Mouse (Mus musculus): ENCODE measurements around the gene T. TPM values are rescaled to one million over a fixed set of nuclear protein-coding genes. Genes with fewer than 3 reads are reported as not detected.

T gene
- polyA plus RNA-seq, 1 experiment from 2014 or later, result 0.25 TPM

- ATAC-seq, result no peak
- Histone ChIP-seq H3K36me3 (ENCODE audit: control insufficient read depth, insufficient read depth, low read length) (no peaks in the 10 kb centered on the region), H3K9me3 (ENCODE audit: control insufficient read depth, low read length) (no peaks in the 10 kb centered on the region), H3K27ac (ENCODE audit: low read depth, low read length) (no peak overlapping the region), H3K9ac (ENCODE audit: low read depth, low read length) (no peak overlapping the region), H3K4me1 (ENCODE audit: control insufficient read depth, insufficient read depth, low read depth, low read length) (no peaks in the 10 kb centered on the region), H3K27me3 (replicated peaks; ENCODE audit: control insufficient read depth, insufficient read depth, low read length) (no peaks in the 10 kb centered on the region), H3K4me3 (ENCODE audit: low read length) (no peak overlapping the region), H3K4me2 (ENCODE audit: low read length) (no peak overlapping the region)
- WGBS, result 70% methylated on average over 6 of the region's 6 CpGs
Observed at GRCm38 (mm10) chr17:8455196-8455595, 21.0 kb downstream of the T start.

GRCm38 (mm10) chr17:8455601-8456000 lies 21.4 kb downstream of the T start:
- ATAC-seq, result no peak
- H3K27me3 ChIP-seq (replicated peaks; ENCODE audit: control insufficient read depth, insufficient read depth, low read length), result no peaks in the 10 kb centered on the region
- no peak overlapping the region for H3K4me3 ChIP-seq (ENCODE audit: low read length)
- H3K9ac ChIP-seq (ENCODE audit: low read depth, low read length), result no peak overlapping the region
- no peaks in the 10 kb centered on the region for H3K9me3 ChIP-seq (ENCODE audit: control insufficient read depth, low read length)
- no peak overlapping the region for H3K27ac ChIP-seq (ENCODE audit: low read depth, low read length)
- no peaks in the 10 kb centered on the region for H3K4me1 ChIP-seq (ENCODE audit: control insufficient read depth, insufficient read depth, low read depth, low read length)
- WGBS, result 70% methylated on average over 7 of the region's 7 CpGs
- H3K36me3 ChIP-seq (ENCODE audit: control insufficient read depth, insufficient read depth, low read length), result no peaks in the 10 kb centered on the region
- no peak overlapping the region for H3K4me2 ChIP-seq (ENCODE audit: low read length)

- Histone ChIP-seq H3K9me3 (ENCODE audit: control insufficient read depth, low read length) (no peaks in the 10 kb centered on the region), H3K36me3 (ENCODE audit: control insufficient read depth, insufficient read depth, low read length) (no peaks in the 10 kb centered on the region), H3K27ac (ENCODE audit: low read depth, low read length) (no peak overlapping the region), H3K4me1 (ENCODE audit: control insufficient read depth, insufficient read depth, low read depth, low read length) (no peaks in the 10 kb centered on the region), H3K9ac (ENCODE audit: low read depth, low read length) (no peak overlapping the region), H3K4me3 (ENCODE audit: low read length) (no peak overlapping the region), H3K4me2 (ENCODE audit: low read length) (no peak overlapping the region), H3K27me3 (replicated peaks; ENCODE audit: control insufficient read depth, insufficient read depth, low read length) (no peaks in the 10 kb centered on the region)
- 0 out of 2 replicates have a peak, but pooled peaks have one; percentile 34 for ATAC-seq
- 30% methylated on average over 9 of the region's 9 CpGs for WGBS
Observed at GRCm38 (mm10) chr17:8456856-8457460, 22.7 kb downstream of the T start.

- 8% methylated on average over 4 of the region's 4 CpGs for WGBS
- Histone ChIP-seq H3K9me3 (ENCODE audit: control insufficient read depth, low read length) (no peaks in the 10 kb centered on the region), H3K4me2 (ENCODE audit: low read length) (no peak overlapping the region), H3K27me3 (replicated peaks; ENCODE audit: control insufficient read depth, insufficient read depth, low read length) (no peaks in the 10 kb centered on the region), H3K4me1 (ENCODE audit: control insufficient read depth, insufficient read depth, low read depth, low read length) (no peaks in the 10 kb centered on the region), H3K9ac (ENCODE audit: low read depth, low read length) (no peak overlapping the region), H3K4me3 (ENCODE audit: low read length) (no peak overlapping the region), H3K27ac (ENCODE audit: low read depth, low read length) (no peak overlapping the region), H3K36me3 (ENCODE audit: control insufficient read depth, insufficient read depth, low read length) (no peaks in the 10 kb centered on the region)
- no peak for ATAC-seq
Observed at GRCm38 (mm10) chr17:8461568-8461967, 27.3 kb downstream of the T start.

GRCm38 (mm10) chr17:8463482-8464128 lies 29.4 kb downstream of the T start:
- Histone ChIP-seq H3K4me1 (ENCODE audit: control insufficient read depth, insufficient read depth, low read depth, low read length) (peaks cover 2% of the 10 kb centered on the region; the same call in 1 of the 2 replicates), H3K27me3 (replicated peaks; ENCODE audit: control insufficient read depth, insufficient read depth, low read length) (no peaks in the 10 kb centered on the region), H3K9me3 (ENCODE audit: control insufficient read depth, low read length) (no peaks in the 10 kb centered on the region), H3K4me3 (ENCODE audit: low read length) (no peak overlapping the region), H3K9ac (ENCODE audit: low read depth, low read length) (no peak overlapping the region), H3K27ac (ENCODE audit: low read depth, low read length) (no peak overlapping the region), H3K36me3 (ENCODE audit: control insufficient read depth, insufficient read depth, low read length) (no peaks in the 10 kb centered on the region), H3K4me2 (ENCODE audit: low read length) (no peak overlapping the region)
- peak; percentile 74 for ATAC-seq
- WGBS, result 25% methylated on average over 9 of the region's 9 CpGs

GRCm38 (mm10) chr17:8467771-8468170 lies 33.5 kb downstream of the T start:
- WGBS, result 87% methylated on average over 3 of the region's 3 CpGs
- Histone ChIP-seq H3K27ac (ENCODE audit: low read depth, low read length) (no peak overlapping the region), H3K9ac (ENCODE audit: low read depth, low read length) (no peak overlapping the region), H3K4me3 (ENCODE audit: low read length) (no peak overlapping the region), H3K36me3 (ENCODE audit: control insufficient read depth, insufficient read depth, low read length) (no peaks in the 10 kb centered on the region), H3K4me2 (ENCODE audit: low read length) (no peak overlapping the region), H3K4me1 (ENCODE audit: control insufficient read depth, insufficient read depth, low read depth, low read length) (peaks cover 5% of the 10 kb centered on the region), H3K9me3 (ENCODE audit: control insufficient read depth, low read length) (no peaks in the 10 kb centered on the region), H3K27me3 (replicated peaks; ENCODE audit: control insufficient read depth, insufficient read depth, low read length) (0 out of 2 replicates have a peak, but pooled peaks cover 2% of the 10 kb centered on the region)
- no peak for ATAC-seq

GRCm38 (mm10) chr17:8468716-8469344 lies 34.6 kb downstream of the T start:
- H3K36me3 ChIP-seq (ENCODE audit: control insufficient read depth, insufficient read depth, low read length), result no peaks in the 10 kb centered on the region
- WGBS, result 14% methylated on average over 19 of the region's 19 CpGs
- ATAC-seq, result peak; percentile 92

GRCm38 (mm10) chr17:8478554-8478953 lies 44.3 kb downstream of the T start:
- Histone ChIP-seq H3K27ac (ENCODE audit: low read depth, low read length) (no peak overlapping the region), H3K4me2 (ENCODE audit: low read length) (no peak overlapping the region), H3K9ac (ENCODE audit: low read depth, low read length) (no peak overlapping the region), H3K4me1 (ENCODE audit: control insufficient read depth, insufficient read depth, low read depth, low read length) (no peaks in the 10 kb centered on the region), H3K36me3 (ENCODE audit: control insufficient read depth, insufficient read depth, low read length) (no peaks in the 10 kb centered on the region), H3K9me3 (ENCODE audit: control insufficient read depth, low read length) (no peaks in the 10 kb centered on the region), H3K27me3 (replicated peaks; ENCODE audit: control insufficient read depth, insufficient read depth, low read length) (no peaks in the 10 kb centered on the region), H3K4me3 (ENCODE audit: low read length) (no peak overlapping the region)
- 83% methylated on average over 3 of the region's 3 CpGs for WGBS
- ATAC-seq, result no peak

More at GRCm38 (mm10) chr17:8468716-8469344, 34.6 kb downstream of the T start:
- H3K27ac ChIP-seq (ENCODE audit: low read depth, low read length), result no peak overlapping the region
- peak overlapping the region; percentile 31; the same call in 1 of the 2 replicates for H3K9ac ChIP-seq (ENCODE audit: low read depth, low read length)
- H3K4me1 ChIP-seq (ENCODE audit: control insufficient read depth, insufficient read depth, low read depth, low read length), result peaks cover 5% of the 10 kb centered on the region
- H3K4me2 ChIP-seq (ENCODE audit: low read length), result peak overlapping the region; percentile 25; the same call in 1 of the 2 replicates
- 0 out of 2 replicates have a peak, but pooled peaks cover 2% of the 10 kb centered on the region for H3K27me3 ChIP-seq (replicated peaks; ENCODE audit: control insufficient read depth, insufficient read depth, low read length)
- H3K4me3 ChIP-seq (ENCODE audit: low read length), result no peak overlapping the region
- H3K9me3 ChIP-seq (ENCODE audit: control insufficient read depth, low read length), result no peaks in the 10 kb centered on the region

GRCm38 (mm10) chr17:8479493-8480128 lies 45.4 kb downstream of the T start:
- 84% methylated on average over 9 of the region's 9 CpGs for WGBS
- no peaks in the 10 kb centered on the region for H3K36me3 ChIP-seq (ENCODE audit: control insufficient read depth, insufficient read depth, low read length)
- no peak overlapping the region for H3K27ac ChIP-seq (ENCODE audit: low read depth, low read length)
- H3K4me1 ChIP-seq (ENCODE audit: control insufficient read depth, insufficient read depth, low read depth, low read length), result no peaks in the 10 kb centered on the region
- no peaks in the 10 kb centered on the region for H3K27me3 ChIP-seq (replicated peaks; ENCODE audit: control insufficient read depth, insufficient read depth, low read length)
- no peak overlapping the region for H3K4me2 ChIP-seq (ENCODE audit: low read length)
- H3K4me3 ChIP-seq (ENCODE audit: low read length), result no peak overlapping the region
- ATAC-seq, result no peak
- no peaks in the 10 kb centered on the region for H3K9me3 ChIP-seq (ENCODE audit: control insufficient read depth, low read length)
- no peak overlapping the region for H3K9ac ChIP-seq (ENCODE audit: low read depth, low read length)

Measured in hindbrain, embryonic 16.5 days (tissue).